Mouse (Mus musculus) CH12F3 (cell line): Measurements from ENCODE around the gene Pard3.

Experiments used
- in situ Hi-C: fragments of 300-500 bp; cut with MboI; formaldehyde crosslinking; loops from 2 replicates; pipeline ENCODE4 v1.14.3; 2020; ENCODE audit warnings: low sequenced_read_pairs

Gene Pard3

DNA sequence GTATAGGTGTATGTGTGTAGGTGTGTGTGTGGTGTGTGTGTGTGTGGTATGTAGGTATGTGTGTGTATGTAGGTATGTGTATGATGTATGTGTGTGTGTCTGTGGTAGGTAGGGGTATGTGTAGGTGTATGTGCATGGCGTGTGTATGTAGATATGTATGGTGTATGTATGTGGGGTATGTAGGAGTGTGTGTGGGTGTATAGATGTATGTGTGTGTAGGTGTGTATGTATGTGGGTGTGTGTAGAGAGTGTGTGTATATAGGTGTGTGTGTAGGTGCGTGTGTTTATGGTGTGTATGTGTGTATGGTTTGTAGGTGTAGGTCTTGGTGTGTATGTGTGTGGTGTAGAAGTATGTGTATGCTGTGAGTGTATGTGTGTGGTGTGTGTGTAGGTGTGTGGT, 464.6 kb downstream of the Pard3 start:
- in situ Hi-C loops = no loop called here

DNA sequence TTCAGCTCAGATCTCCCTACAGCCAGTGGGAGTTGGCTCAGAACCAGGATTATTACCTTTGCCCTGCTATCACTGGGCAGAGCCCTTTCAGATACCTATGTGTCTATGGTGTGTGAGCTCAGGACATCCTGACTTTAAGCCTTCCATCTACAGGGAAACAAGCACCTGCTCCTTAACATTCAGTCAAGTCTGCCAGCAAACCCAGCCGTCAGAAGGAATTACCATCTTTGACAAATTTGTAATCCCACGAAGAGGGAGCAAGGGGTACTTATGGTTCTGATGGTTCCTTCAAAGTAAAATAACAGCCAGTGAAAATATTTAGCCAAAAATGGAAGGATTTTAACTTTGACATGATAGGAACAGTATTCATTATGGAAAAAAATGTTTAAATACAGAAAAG, 466.1 kb downstream of the Pard3 start:
- in situ Hi-C loops = no loop called here

- in situ Hi-C loops = no loop called here
These were observed 468.2 kb downstream of the Pard3 start for GRCm38 (mm10) chr8:127531866-127532265.

GRCm38 (mm10) chr8:127534789-127535188, 471.1 kb downstream of the Pard3 start:
- in situ Hi-C loops = no loop called here

DNA sequence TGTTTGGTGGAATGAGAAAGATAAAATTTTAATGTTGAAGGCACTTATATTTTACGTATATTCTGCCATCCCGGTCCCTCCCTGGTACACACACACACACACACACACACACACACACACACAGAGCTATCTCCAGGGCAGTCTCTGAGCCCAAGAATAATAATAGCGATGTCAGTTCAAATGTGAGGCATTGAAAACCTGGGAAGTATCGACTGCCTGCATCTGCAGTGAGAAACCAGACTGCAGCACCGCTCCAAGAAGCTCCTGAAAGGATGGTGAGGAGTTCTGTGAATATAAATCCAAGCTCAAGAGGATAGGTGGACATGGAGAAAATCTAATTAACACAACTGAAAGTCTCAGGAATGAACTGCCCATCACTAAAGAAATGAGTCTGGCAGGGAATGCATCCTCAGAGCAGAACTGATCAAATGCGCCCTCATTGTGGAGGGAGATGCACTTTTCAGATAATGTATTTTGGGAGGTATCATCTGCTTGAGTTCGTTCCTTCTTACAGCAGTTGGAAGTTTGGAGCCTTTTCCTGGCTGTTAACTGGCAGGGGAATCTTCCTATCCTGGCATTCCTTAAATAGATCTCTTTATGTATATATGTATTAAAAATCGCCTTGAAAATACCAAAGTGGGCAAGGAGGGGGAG, 471.6 kb downstream of the Pard3 start:
- in situ Hi-C loops = no loop called here

DNA sequence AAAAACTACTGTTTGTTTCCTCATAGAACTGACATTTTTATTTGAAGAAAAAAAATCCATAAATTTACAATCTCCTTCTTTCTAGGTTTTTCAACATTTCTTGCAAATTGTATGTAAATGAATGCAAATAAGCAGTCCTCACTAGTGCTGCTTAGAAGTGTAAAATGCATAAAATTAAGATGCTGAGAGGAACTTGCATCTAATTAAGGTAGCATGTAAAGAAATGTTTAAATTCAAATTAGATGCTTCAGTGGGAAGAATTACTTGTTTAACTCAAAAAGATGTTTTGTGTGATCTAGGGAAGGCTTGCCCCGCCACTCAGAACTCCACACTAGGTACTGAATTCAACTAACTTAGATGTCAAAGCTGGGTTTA, 472.1 kb downstream of the Pard3 start:
- in situ Hi-C loops = no loop called here

DNA sequence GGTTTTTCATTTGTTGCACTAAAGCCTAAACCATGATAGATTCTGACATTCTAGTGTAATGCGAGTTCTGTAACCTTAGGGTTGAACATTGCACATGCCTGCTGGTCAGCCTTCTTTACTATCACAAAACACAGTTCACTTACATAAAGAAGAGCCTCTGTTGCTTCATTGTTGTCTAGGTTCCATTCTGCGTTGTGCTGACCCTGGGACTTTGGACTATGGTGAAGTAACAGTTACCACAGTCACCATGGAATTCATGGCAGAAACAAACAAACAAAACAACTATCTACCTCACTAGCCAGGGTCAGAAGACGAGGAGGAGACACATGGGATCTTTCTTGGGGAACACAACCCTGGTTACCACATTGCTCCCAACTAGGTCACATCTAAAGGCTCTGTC, 476.1 kb downstream of the Pard3 start:
- in situ Hi-C loops = no loop called here

DNA sequence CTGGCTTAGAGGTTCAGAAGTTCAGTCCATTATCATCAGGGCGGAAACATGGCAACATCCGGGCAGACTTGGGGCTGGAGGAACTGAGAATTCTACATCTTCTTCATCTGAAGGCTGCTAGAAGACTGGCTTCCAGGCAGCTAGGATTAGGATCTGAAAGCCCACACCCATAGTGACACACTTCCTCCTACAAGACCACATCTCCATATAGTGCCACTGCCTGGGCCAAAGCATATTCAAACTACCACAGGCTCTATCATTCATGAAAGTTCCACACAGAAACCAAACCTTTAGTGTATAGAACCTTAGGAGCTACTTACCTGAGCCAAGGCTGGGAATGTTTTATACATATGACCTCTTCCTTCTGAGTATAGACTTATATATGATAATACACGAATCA, 476.6 kb downstream of the Pard3 start:
- in situ Hi-C loops = no loop called here

- in situ Hi-C loops = no loop called here
These were observed 478.5 kb downstream of the Pard3 start for GRCm38 (mm10) chr8:127542162-127542561.

DNA sequence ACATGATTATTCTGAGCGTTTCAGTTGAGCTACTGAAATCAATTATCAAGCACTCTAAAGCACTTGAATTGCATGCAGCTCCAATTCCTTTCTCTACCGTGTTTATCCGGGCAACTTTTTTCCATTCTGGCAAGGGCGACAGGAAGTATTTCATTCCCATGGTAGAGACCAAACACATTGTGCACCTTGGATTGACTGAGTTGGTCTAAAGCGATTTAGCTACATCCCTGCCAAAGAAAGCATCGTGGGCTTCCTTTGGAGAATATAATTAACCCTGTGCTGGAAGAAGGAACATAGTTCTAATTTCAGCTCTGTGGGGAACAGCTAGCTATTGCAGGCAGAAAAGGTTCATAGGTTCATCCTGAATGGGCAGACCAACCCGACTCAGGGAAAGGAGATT, 480.0 kb downstream of the Pard3 start:
- in situ Hi-C loops = no loop called here

- in situ Hi-C loops = no loop called here
These were observed 482.5 kb downstream of the Pard3 start for GRCm38 (mm10) chr8:127546161-127546560.

- in situ Hi-C loops = no loop called here
These were observed 487.2 kb downstream of the Pard3 start for GRCm38 (mm10) chr8:127550928-127551327.

GRCm38 (mm10) chr8:127552161-127552595, 488.5 kb downstream of the Pard3 start:
- in situ Hi-C loops = no loop called here

DNA sequence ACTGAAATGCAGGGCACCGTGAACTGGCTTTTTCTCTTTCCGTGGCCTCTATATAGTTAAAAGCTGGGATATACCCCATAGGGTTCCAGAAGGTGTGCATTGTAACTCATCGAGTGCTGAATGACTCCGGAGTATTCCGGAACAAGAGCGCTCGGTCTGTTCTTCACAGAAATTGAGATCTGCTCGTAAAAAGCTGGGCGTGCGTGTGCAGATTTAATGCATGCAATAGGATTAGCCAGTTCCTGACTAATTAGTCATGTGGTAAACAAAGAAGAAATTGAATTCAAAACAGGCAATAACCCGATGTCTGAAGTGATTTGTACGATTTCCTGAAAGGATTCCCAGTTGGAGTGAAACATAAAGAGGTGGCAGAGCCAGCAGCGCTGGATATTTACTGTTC, 489.1 kb downstream of the Pard3 start:
- in situ Hi-C loops = no loop called here

DNA sequence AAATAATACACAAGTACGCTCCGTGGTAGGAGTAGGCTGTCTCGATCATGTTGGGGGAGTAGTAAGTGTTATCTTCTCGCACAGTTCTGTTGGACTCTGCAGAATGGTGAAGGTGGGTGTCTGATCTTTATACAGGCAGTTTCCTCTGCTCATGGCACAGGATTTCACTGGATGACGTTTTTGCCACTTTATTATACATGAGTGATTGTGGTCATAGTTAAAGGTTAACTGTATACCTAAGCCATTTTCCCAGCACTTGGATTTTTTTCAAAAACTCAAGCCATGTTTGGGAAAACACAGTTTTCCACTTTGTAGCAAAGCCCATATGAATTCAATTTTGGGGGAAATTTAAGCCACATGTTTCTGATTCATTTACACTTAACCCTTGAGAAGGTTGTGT, 489.9 kb downstream of the Pard3 start:
- in situ Hi-C loops = no loop called here

- in situ Hi-C loops = no loop called here
These were observed 492.1 kb downstream of the Pard3 start for GRCm38 (mm10) chr8:127555795-127556194.

GRCm38 (mm10) chr8:127556964-127557363, 493.3 kb downstream of the Pard3 start:
- in situ Hi-C loops = no loop called here

DNA sequence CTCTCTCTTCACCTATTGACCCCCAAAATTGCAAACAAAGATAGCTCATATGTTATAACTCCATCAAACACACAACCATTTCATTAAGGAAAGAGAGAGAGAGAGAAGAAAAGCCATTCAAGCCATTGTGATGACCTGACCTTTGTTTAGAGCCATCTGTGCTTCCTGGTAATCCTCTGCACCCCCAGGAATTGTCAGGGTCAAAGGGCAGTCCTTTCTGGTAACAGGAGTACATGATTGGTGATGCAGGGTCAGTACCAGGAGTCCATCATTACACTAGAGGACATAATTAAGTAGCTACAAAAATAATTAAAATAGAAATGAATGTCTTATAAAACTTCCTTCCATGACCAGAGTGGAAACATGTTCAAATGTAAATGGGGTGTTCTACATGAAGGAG, 493.9 kb downstream of the Pard3 start:
- in situ Hi-C loops = no loop called here

DNA sequence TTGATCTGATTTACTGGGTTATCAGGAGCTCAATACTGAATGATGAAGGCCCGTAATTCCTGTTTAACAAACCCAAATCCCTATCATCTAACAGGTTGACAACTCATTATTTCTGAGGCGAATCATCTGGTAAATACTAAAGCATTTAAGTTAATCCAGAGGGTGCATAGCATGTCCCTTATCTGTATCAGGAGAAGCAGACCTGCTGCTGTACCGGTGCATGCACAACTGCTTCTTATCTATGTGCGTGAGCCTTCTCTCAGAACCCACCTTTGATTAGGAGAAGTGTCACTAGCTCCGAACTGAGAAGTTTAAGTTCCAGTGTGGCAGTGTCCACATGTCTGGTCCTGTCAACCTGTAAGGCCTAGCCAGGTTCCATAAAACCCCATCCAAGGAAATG, 499.9 kb downstream of the Pard3 start:
- in situ Hi-C loops = no loop called here

DNA sequence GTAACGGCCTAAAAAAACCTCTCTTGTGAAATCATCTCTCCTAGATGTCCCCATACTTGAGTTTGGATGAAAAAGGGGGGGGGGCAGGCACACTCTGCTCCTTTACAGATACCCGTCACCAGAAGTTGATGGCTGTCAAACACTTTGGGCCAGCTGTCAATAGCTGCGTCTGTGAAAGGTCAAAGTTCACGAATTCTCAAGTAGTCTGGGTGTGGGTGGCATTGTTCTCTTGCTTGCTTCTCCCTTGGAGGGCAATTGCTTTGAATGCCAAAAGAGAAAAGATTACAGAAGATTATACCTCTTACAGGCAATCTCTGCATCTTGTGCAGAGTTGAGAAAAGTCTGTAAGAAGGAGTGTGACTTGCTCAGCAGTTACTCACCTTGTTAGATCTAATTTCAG, 500.7 kb downstream of the Pard3 start:
- in situ Hi-C loops = no loop called here

GRCm38 (mm10) chr8:127569212-127569611, 505.5 kb downstream of the Pard3 start:
- in situ Hi-C loops = no loop called here

DNA sequence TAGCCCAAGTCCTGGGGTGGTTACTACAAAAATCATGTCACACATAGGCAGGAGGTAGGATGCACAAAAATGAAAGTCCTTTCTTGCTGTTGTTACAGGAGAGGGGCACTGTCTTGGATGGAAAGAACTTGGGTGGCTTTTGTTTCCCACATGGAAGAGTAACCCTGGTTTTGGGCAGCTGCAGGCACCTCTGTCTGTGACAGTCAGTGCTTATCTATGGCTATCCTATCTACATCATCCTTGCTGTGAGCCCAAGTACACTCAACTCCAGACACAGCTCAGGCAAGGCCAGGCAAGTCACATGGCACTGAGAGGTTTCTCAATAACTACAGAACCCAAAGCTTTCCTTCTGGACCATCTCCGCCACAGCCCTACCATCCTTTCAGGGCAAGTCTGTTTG, 506.8 kb downstream of the Pard3 start:
- in situ Hi-C loops = no loop called here

- in situ Hi-C loops = no loop called here
These were observed 508.8 kb downstream of the Pard3 start for GRCm38 (mm10) chr8:127572493-127572892.
